Mouse (Mus musculus): Measurements from ENCODE around the gene Eef2.
"Not testable (repeated sequence)": the region's sequence is repeated elsewhere in the genome, so short reads cannot be mapped to it uniquely, and the experiment has no call there.

DNA sequence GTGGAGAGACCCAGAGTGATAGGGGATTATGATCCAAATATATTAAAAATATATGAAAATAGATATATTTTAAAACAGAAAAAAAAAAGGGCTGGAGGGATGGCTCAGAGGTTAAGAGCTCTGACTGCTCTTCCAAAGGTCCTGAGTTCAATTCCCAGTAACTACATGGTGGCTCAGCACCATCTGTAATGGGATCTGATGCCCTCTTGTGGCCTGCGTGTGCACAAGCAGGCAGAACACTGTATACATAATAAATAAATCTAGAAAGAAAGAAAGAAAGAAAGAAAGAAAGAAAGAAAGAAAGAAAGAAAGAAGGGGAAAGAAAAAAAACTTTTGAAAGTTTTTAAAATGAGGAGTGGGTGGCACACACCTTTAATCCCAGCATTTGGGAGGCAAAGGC, 40.8 kb downstream of the Eef2 start:
- not testable (repeated sequence) for TF ChIP-seq POLR2A (IDR thresholded peaks at IDR 0.05; ENCODE audit: insufficient read length, low read depth); MAX (IDR thresholded peaks at IDR 0.05; ENCODE audit: low read depth); POLR2AphosphoS2 (IDR thresholded peaks at IDR 0.05; ENCODE audit: insufficient read length, low read depth); CEBPB (IDR thresholded peaks at IDR 0.05; ENCODE audit: insufficient read depth, poor library complexity, severe bottlenecking); SRF (IDR thresholded peaks at IDR 0.05; ENCODE audit: control insufficient read depth, insufficient read length, low read depth); TCF12 (IDR thresholded peaks at IDR 0.05; ENCODE audit: insufficient read depth, poor library complexity, severe bottlenecking)
